Mouse (Mus musculus) heart, postnatal 36 days (tissue): ENCODE results near the gene Slc35d1. TPM values are rescaled to one million over a fixed set of nuclear protein-coding genes. Genes with fewer than 3 reads are reported as not detected.
"Not testable (repeated sequence)": the region's sequence is repeated elsewhere in the genome, so short reads cannot be mapped to it uniquely, and the experiment has no call there.

Source experiments
- DNase-seq, 2 experiments: peaks; one replicate each; pipeline ENCODE4 v3.0.0; 2021 to 2022
- intact Hi-C: fragments of 180-260 bp; cut with DNase I; formaldehyde crosslinking; loops from one replicate; pipeline ENCODE4 v1.15.1; 2025
- total RNA-seq, 2 experiments: library from RNA; stranded (reverse); gene quantifications; 2 replicates each; pipeline ENCODE4 v1.2.3; 2021

The Slc35d1 gene
- total RNA-seq, 2 experiments from 2014 or later, result 6.0 to 10.1 TPM

- no peak for DNase-seq
- intact Hi-C loops, result no loop called here
These were observed 22.5 kb downstream of the Slc35d1 start for GRCm38 (mm10) chr4:103192421-103192820.

DNA sequence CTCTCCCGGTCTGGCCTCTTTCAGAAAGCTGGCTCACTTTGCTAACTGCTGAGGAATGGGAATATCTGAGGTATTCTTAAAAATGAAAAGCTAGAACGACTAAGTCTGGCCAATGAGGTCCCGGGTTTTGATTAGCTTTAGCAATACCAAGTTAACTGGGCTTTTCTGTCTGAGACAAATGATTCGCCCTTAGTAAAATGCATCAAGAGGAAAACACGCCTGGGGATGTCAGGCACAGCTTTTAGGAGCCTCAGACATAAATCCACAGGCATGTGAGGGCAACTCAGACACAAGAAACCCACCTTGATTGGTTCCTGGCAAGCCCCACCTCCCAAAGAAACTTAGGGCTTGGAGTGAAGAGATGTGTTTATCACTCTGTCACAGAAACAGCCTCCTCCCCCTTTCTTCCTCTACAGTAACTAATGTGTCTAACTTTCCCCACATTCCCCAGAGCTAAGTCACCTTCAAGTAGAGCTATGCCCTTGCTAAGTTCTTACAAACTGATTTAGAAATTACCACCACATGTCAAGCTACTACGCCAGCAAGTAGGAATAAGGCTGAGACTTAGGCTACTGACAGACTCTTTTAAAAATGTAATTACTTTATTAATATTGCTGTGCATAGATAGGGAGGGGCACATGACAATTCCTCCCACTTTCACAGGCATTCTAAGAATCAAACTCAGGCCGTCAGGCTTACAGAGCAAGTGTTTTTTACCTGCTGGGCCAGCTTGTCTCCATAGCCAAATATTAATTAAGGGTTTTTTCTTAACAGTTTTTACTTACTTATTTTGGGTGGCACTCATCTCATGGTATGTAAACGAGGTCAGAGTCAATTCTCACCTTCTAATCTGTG is 26.0 kb downstream of the Slc35d1 start:
- no peak for DNase-seq
- intact Hi-C loops, result no loop called here

DNA sequence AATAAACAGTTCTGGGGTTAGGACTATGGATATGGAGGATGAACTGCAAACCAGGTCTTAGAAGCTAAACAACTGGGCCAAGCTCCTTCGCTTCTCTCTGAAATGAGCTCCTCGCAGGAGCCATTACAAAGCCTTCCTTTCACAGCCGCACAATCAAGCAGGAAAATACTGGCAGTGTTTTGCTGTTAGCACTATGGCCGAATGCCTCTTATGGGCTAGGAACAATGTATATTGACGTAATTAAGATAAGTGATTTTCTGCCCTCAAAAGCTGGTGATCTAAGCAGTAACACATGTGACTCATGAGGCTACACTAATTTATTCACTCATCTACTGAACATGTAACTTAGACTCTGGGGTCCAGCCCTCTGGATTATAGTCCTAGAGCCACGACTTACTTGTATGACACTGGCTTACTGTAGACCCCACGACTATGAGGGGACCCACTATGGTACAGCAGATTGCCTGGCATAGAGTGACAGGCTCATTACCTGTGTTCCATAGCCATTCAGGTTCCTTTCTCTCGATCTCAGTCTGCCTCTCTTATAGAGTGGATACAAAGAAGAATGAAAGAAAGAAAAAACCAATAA is 34.6 kb downstream of the Slc35d1 start:
- no peak for DNase-seq
- intact Hi-C loops, result no loop called here

- intact Hi-C loops, result no loop called here
- no peak for DNase-seq
These were observed 35.4 kb downstream of the Slc35d1 start for GRCm38 (mm10) chr4:103179581-103179980.

- intact Hi-C loops, result no loop called here
- DNase-seq, result peak in 1 of 2 experiments; percentile 52
These were observed 36.2 kb downstream of the Slc35d1 start for GRCm38 (mm10) chr4:103178635-103179318.

GRCm38 (mm10) chr4:103177681-103178080 is 37.3 kb downstream of the Slc35d1 start:
- intact Hi-C loops, result no loop called here
- DNase-seq, result no peak

GRCm38 (mm10) chr4:103174001-103174400 is 41.0 kb downstream of the Slc35d1 start:
- no peak for DNase-seq
- intact Hi-C loops, result no loop called here

- DNase-seq, result no peak
- intact Hi-C loops, result no loop called here
These were observed 41.5 kb downstream of the Slc35d1 start for GRCm38 (mm10) chr4:103173507-103173906.

- intact Hi-C loops, result no loop called here
- no peak for DNase-seq
These were observed 43.7 kb downstream of the Slc35d1 start for GRCm38 (mm10) chr4:103171256-103171655.

DNA sequence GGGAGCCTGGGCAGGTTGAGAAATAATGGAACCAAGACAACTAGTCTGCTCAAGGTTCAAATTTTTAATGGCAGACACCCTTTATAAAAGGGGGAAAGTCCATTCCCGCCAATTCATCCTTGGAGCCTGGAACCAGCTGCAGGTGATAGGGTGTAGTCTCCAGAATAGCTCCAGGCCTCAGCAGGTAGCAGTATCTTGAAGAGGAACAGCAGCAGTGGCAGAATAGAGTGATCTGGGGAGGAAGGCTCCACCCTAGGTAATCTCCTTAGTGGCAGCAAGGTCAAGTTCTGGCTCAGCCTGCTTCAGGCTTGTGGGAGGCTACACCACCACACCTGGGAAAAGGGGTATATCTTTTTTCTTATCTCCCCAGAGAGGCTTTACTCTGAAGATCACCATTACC is 48.8 kb downstream of the Slc35d1 start:
- intact Hi-C loops, result not testable (repeated sequence)

GRCm38 (mm10) chr4:103158781-103159180 is 56.2 kb downstream of the Slc35d1 start:
- no peak for DNase-seq
- intact Hi-C loops, result no loop called here

More for the DNA sequence above, 48.8 kb downstream of the Slc35d1 start:
- not testable (repeated sequence) for DNase-seq

- no peak for DNase-seq
- intact Hi-C loops, result no loop called here
These were observed 63.0 kb downstream of the Slc35d1 start for GRCm38 (mm10) chr4:103151946-103152345.

DNA sequence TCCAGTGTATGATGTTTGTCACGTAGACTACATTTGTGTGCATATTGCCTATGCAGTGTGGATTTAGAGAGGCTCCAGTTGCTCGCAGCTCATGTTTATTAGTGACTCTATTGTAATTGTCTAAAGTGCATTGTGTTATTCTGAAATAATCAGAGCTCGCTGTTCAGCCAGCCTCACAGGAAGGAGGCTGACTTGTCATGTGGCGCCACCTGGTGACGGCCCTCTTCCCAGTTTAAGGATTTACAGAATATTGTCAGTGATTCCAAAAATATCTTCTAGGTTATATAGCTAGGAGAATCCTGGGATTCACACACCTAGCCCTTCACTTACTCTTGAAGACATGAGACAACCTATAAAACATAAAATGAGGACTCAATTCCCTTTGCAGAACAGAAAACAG is 68.6 kb downstream of the Slc35d1 start:
- intact Hi-C loops, result loop anchor here (1.0 to 5.0 kb wide), 3 partner anchors 34 to 919 kb away; partner anchors contain the start of genes Mier1 and Wdr78

DNA sequence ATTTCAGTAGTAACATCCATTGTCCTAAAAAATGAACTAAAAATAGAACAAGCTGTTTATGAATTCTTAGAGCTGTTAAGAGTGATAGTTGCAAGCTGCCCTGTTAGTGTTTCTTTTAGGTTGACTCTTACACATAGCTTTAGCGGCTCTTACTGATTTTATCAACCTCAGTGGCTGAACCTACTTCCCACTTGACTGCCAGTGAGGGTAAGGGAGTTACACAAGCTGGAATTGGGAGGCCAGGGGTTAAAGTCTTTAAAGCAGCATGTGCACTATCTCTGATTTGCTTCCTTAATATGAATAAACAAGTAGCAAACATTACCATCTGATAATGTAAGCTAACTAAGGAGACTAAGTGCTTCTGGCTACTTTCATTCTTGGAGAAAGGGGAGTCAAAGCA is 78.0 kb downstream of the Slc35d1 start:
- intact Hi-C loops, result no loop called here
- DNase-seq, result no peak

More for the DNA sequence above, 68.6 kb downstream of the Slc35d1 start:
- peak; percentile 73 to 85 for DNase-seq

DNA sequence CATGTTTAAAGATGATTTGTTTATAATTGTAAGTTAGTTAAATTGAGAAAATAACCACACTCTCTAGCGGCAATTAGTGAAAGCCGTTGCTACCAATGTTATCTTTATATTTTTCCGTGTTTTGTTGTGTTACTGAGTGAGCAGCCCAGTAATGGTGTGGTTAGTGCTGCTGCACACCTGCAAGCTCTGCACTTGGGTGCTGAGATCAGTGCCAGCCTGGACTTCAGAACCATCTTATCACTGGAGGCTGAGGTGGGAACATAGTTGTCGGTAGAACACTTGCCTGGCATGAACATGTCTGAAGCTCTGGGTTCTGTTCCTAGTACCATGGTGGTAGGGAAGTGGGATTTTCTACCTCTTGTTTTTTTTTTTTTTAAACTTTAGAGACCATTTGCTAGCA is 88.4 kb downstream of the Slc35d1 start:
- DNase-seq, result no peak
- intact Hi-C loops, result no loop called here

DNA sequence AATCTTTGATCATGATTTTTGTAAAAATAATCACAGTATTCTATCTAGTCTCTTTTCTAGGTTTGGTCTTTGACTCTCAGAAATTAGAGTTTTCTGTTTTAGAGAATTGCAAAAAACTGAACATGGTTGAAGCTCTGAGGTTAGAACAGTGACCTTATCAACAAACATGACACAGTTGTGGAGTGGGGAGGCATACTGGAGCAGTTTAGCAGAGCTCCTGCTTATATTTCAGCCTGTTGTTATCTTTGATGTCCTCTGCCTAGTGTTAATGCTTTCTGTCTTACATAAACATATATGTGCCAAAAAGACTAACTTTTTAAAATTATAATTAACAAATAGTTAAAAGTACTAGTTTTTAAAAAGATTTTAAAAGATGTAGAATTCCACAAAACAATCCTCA is 91.4 kb downstream of the Slc35d1 start:
- no peak for DNase-seq
- intact Hi-C loops, result no loop called here

GRCm38 (mm10) chr4:103123086-103123485 is 91.9 kb downstream of the Slc35d1 start:
- no peak for DNase-seq
- intact Hi-C loops, result no loop called here

DNA sequence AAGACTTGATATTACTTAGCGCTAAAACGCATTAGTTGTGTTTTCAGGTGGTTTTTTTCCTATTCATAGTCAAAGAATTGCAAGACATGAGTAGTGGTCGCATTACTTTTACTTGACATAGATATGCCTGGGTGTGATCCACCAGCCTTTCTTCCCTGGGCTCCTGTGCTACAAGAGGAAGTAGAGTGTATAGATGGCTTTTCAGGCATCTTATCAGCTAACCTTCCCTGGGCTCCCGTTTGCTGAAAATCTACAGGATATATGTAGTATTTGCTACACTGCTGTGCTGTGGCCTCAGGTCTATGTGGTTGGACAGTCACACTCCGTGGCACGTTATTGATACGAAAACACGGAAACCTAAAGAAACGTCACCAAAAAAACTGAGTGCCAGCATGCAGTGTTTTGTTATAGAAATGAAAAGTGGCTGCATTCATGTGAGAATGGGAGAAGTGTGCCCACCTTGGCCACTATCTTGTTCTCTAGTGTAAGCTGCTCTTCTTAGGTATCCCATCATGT is 94.0 kb downstream of the Slc35d1 start:
- no peak for DNase-seq
- intact Hi-C loops, result loop anchor here (1.0 kb wide), 1 partner anchor 9 kb away; no protein-coding TSS in a partner anchor
